Mouse (Mus musculus): ENCODE data around the gene 4921517D22Rik.

DNA sequence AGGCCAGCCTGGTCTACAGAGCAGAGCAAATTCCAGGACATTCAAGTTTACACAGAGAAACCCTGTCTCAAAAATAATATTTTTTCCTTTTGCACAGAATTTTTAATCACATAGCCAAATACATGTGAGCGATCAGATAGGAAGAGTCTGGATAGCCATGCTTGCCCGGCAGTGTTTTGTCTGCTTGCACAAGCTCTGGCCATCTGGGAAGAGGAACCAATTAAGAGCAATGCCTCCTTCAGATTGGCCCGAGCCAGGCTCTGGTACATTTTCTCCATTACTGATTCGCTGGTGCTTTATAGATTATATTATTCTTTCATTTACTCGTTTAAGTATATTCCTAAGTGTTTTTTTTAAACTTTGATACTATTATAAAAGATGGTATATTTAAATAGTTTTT, 26.1 kb downstream of the 4921517D22Rik start:
- no peak for TF ChIP-seq MAFK (IDR thresholded peaks at IDR 0.05; ENCODE audit: insufficient read depth, low read depth, low read length)
- no peak for TF ChIP-seq CHD2 (IDR thresholded peaks at IDR 0.05; ENCODE audit: low read depth, low read length)
- no peak for TF ChIP-seq ZC3H11A (IDR thresholded peaks at IDR 0.05; ENCODE audit: borderline replicate concordance, low read depth, low read length)

Measured in ES-E14 (cell line).